Mouse (Mus musculus) cerebellum, adult 9-10 months (tissue): ENCODE measurements around the gene Rassf10.

Experiments
- DNase-seq: peaks from one replicate; pipeline ENCODE4 v3.0.0; 2022

The Rassf10 gene

GRCm38 (mm10) chr7:112966382-112966781, 12.6 kb downstream of the Rassf10 start:
- no peak for DNase-seq

GRCm38 (mm10) chr7:112966786-112967185, 13.0 kb downstream of the Rassf10 start:
- DNase-seq, result no peak

DNA sequence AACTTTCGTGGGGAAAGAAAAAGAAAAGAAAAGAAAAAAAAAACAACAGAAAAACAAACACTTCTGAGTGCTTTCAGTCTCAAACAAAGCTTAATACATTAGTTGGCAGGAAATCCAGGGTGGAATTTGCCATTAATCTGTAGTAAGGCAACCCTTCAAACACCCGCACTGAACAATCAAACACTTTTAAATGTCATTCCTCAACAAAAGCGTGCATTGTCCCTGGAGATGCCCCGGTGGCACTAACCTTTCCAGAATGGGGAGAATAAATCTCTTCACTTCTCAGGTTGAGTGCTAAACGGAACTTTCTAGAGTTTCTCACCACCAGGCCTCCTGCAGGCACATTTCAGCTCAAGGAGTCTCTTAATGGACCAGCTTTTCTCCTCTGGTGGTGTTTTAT, 29.6 kb downstream of the Rassf10 start:
- DNase-seq, result no peak

- DNase-seq, result no peak
Measured at GRCm38 (mm10) chr7:112984704-112985577, 31.2 kb downstream of the Rassf10 start.

DNA sequence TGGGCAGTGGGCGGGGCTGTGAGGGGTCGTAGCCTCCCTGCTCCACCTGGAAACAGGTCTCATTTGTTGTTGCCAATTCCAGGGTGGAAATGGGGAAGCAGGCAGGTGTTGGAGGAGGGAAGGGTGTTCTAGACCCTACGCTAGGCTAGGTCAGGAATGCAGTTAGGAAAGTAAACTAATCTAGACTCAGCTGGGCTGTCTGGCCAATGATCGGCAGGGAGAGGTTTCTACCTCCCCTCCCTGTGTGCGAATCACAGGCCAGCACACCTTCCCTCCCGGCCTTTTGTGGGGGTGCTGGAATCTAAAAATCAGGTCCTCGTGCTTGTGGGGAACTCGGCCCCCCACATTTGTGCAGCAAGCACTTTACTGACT, 31.8 kb downstream of the Rassf10 start:
- DNase-seq, result no peak

- no peak for DNase-seq
Measured at GRCm38 (mm10) chr7:112992928-112993327, 39.2 kb downstream of the Rassf10 start.

GRCm38 (mm10) chr7:113003565-113004255, 49.9 kb downstream of the Rassf10 start:
- DNase-seq, result no peak

DNA sequence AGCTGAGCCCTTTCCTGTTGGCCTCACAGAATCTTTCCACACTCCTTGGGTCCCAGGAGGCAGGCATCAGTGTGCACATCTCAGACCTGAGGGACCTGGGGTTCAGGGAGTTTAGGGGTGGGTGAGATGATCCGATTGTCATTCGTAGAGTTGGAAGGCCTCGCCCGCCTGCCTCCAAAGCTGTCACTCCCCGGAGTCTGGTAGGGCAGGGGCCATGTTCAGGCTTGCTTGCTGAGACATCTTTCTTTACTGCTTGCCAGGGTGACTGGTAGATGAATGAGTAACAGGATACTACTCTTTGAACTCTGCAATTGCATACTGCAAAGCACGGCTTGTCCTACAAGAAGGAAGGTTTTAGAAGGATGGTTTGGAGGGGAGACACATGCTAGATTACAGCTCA, 52.0 kb downstream of the Rassf10 start:
- DNase-seq, result no peak
